Mouse (Mus musculus): Measurements from ENCODE around the gene Sppl3.

Gene Sppl3

GRCm38 (mm10) chr5:115125211-115125871, 114.4 kb downstream of the Sppl3 start:
- DNase-seq (ENCODE audit: low read depth, low spot score): peak; percentile 72

GRCm38 (mm10) chr5:115126578-115127312, 115.8 kb downstream of the Sppl3 start:
- DNase-seq (ENCODE audit: low read depth, low spot score): no peak

- no peak for DNase-seq (ENCODE audit: low read depth, low spot score)
Measured at GRCm38 (mm10) chr5:115127421-115128179, 116.7 kb downstream of the Sppl3 start.

- DNase-seq (ENCODE audit: low read depth, low spot score): no peak
Measured at GRCm38 (mm10) chr5:115129328-115129727, 118.4 kb downstream of the Sppl3 start.

GRCm38 (mm10) chr5:115132465-115132864, 121.5 kb downstream of the Sppl3 start:
- DNase-seq (ENCODE audit: low read depth, low spot score): no peak

- no peak for DNase-seq (ENCODE audit: low read depth, low spot score)
Measured at GRCm38 (mm10) chr5:115133358-115134066, 122.6 kb downstream of the Sppl3 start.

GRCm38 (mm10) chr5:115134234-115135165, 123.6 kb downstream of the Sppl3 start, which contains the start of gene Unc119b:
Gene Unc119b, minus strand, starts transcription at chr5:115134975.
- DNase-seq (ENCODE audit: low read depth, low spot score): peak; percentile 84

GRCm38 (mm10) chr5:115139124-115139523, 128.2 kb downstream of the Sppl3 start:
- DNase-seq (ENCODE audit: low read depth, low spot score): no peak

GRCm38 (mm10) chr5:115140726-115141125, 129.8 kb downstream of the Sppl3 start:
- peak; percentile 92 for DNase-seq (ENCODE audit: low read depth, low spot score)

GRCm38 (mm10) chr5:115142166-115142697, 131.3 kb downstream of the Sppl3 start:
- peak; percentile 49 for DNase-seq (ENCODE audit: low read depth, low spot score)

- no peak for DNase-seq (ENCODE audit: low read depth, low spot score)
Measured at GRCm38 (mm10) chr5:115143552-115143951, 132.6 kb downstream of the Sppl3 start.

- DNase-seq (ENCODE audit: low read depth, low spot score): no peak
Measured at GRCm38 (mm10) chr5:115144471-115144870, 133.5 kb downstream of the Sppl3 start.

- DNase-seq (ENCODE audit: low read depth, low spot score): peak; percentile 81
Measured at GRCm38 (mm10) chr5:115145253-115145968, 134.5 kb downstream of the Sppl3 start.

- no peak for DNase-seq (ENCODE audit: low read depth, low spot score)
Measured at GRCm38 (mm10) chr5:115145976-115146746, 135.2 kb downstream of the Sppl3 start.

- no peak for DNase-seq (ENCODE audit: low read depth, low spot score)
Measured at GRCm38 (mm10) chr5:115146747-115147130, 135.8 kb downstream of the Sppl3 start.

- DNase-seq (ENCODE audit: low read depth, low spot score): no peak
Measured at GRCm38 (mm10) chr5:115147388-115147787, 136.5 kb downstream of the Sppl3 start.

GRCm38 (mm10) chr5:115148378-115148777, 137.4 kb downstream of the Sppl3 start:
- DNase-seq (ENCODE audit: low read depth, low spot score): no peak

All from ES-CJ7 (cell line).